Mouse (Mus musculus): ENCODE results near the gene Cnnm3. TPM values are rescaled to one million over a fixed set of nuclear protein-coding genes. Genes with fewer than 3 reads are reported as not detected.

The Cnnm3 gene
- polyA plus RNA-seq, 1 experiment from 2014 or later, result 5.4 TPM

- Histone ChIP-seq H3K36me3 (ENCODE audit: insufficient read depth) (no peaks in the 10 kb centered on the region), H3K27ac (ENCODE audit: low read depth) (no peak overlapping the region), H3K4me3 (ENCODE audit: low read depth, low read length) (no peak overlapping the region), H3K27me3 (ENCODE audit: insufficient read depth, low read length) (no peaks in the 10 kb centered on the region), H3K9ac (no peak overlapping the region), H3K4me2 (no peak overlapping the region), H3K4me1 (ENCODE audit: insufficient read depth) (no peaks in the 10 kb centered on the region), H3K9me3 (ENCODE audit: low read depth, low read length) (no peaks in the 10 kb centered on the region)
- no peak for DNase-seq
- ATAC-seq (ENCODE audit: insufficient read depth), result no peak
- WGBS, result 69% methylated on average over 4 of the region's 4 CpGs
- TF ChIP-seq CTCF (IDR thresholded peaks at IDR 0.05; ENCODE audit: low read depth), result no peak
These were observed 27.8 kb upstream of the Cnnm3 start for GRCm38 (mm10) chr1:36483825-36484224.

- Histone ChIP-seq H3K4me2 (no peak overlapping the region), H3K9ac (no peak overlapping the region), H3K27ac (ENCODE audit: low read depth) (no peak overlapping the region), H3K27me3 (ENCODE audit: insufficient read depth, low read length) (no peaks in the 10 kb centered on the region), H3K36me3 (ENCODE audit: insufficient read depth) (no peaks in the 10 kb centered on the region), H3K4me1 (ENCODE audit: insufficient read depth) (no peaks in the 10 kb centered on the region), H3K9me3 (ENCODE audit: low read depth, low read length) (no peaks in the 10 kb centered on the region), H3K4me3 (ENCODE audit: low read depth, low read length) (no peak overlapping the region)
- DNase-seq (no peak), ATAC-seq (ENCODE audit: insufficient read depth) (no peak)
- 60% methylated on average over 7 of the region's 7 CpGs for WGBS
- no peak for TF ChIP-seq CTCF (IDR thresholded peaks at IDR 0.05; ENCODE audit: low read depth)
These were observed 26.6 kb upstream of the Cnnm3 start for GRCm38 (mm10) chr1:36485080-36485479.

- TF ChIP-seq CTCF (IDR thresholded peaks at IDR 0.05; ENCODE audit: low read depth), result no peak
- DNase-seq (no peak), ATAC-seq (ENCODE audit: insufficient read depth) (no peak)
- Histone ChIP-seq H3K9me3 (ENCODE audit: low read depth, low read length) (no peaks in the 10 kb centered on the region), H3K4me2 (no peak overlapping the region), H3K27ac (ENCODE audit: low read depth) (no peak overlapping the region), H3K36me3 (ENCODE audit: insufficient read depth) (no peaks in the 10 kb centered on the region), H3K27me3 (ENCODE audit: insufficient read depth, low read length) (no peaks in the 10 kb centered on the region), H3K4me1 (ENCODE audit: insufficient read depth) (no peaks in the 10 kb centered on the region), H3K9ac (no peak overlapping the region), H3K4me3 (ENCODE audit: low read depth, low read length) (no peak overlapping the region)
- 83% methylated on average over 9 of the region's 9 CpGs for WGBS
These were observed 24.6 kb upstream of the Cnnm3 start for GRCm38 (mm10) chr1:36487111-36487510.

GRCm38 (mm10) chr1:36489661-36490060 lies 22.0 kb upstream of the Cnnm3 start:
- H3K4me3 ChIP-seq (ENCODE audit: low read depth, low read length), result no peak overlapping the region
- TF ChIP-seq CTCF (IDR thresholded peaks at IDR 0.05; ENCODE audit: low read depth), result no peak
- H3K27me3 ChIP-seq (ENCODE audit: insufficient read depth, low read length), result no peaks in the 10 kb centered on the region
- no peak overlapping the region for H3K9ac ChIP-seq
- H3K4me2 ChIP-seq, result no peak overlapping the region
- no peak for ATAC-seq (ENCODE audit: insufficient read depth)
- DNase-seq, result no peak
- no peak overlapping the region for H3K27ac ChIP-seq (ENCODE audit: low read depth)
- H3K4me1 ChIP-seq (ENCODE audit: insufficient read depth), result no peaks in the 10 kb centered on the region
- no peaks in the 10 kb centered on the region for H3K9me3 ChIP-seq (ENCODE audit: low read depth, low read length)
- 76% methylated on average over 6 of the region's 6 CpGs for WGBS
- no peaks in the 10 kb centered on the region for H3K36me3 ChIP-seq (ENCODE audit: insufficient read depth)

GRCm38 (mm10) chr1:36492416-36493139 lies 19.1 kb upstream of the Cnnm3 start:
- TF ChIP-seq CTCF (IDR thresholded peaks at IDR 0.05; ENCODE audit: low read depth), result peak; percentile 75
- no peak overlapping the region for H3K9ac ChIP-seq
- DNase-seq (peak; percentile 73), ATAC-seq (ENCODE audit: insufficient read depth) (peak; percentile 87; the same call in 1 of the 2 replicates)
- H3K27ac ChIP-seq (ENCODE audit: low read depth), result no peak overlapping the region
- H3K36me3 ChIP-seq (ENCODE audit: insufficient read depth), result no peaks in the 10 kb centered on the region
- WGBS, result 38% methylated on average over 9 of the region's 9 CpGs
- no peaks in the 10 kb centered on the region for H3K27me3 ChIP-seq (ENCODE audit: insufficient read depth, low read length)
- H3K4me1 ChIP-seq (ENCODE audit: insufficient read depth), result no peaks in the 10 kb centered on the region
- H3K4me2 ChIP-seq, result no peak overlapping the region
- H3K4me3 ChIP-seq (ENCODE audit: low read depth, low read length), result no peak overlapping the region
- H3K9me3 ChIP-seq (ENCODE audit: low read depth, low read length), result no peaks in the 10 kb centered on the region

GRCm38 (mm10) chr1:36493299-36493698 lies 18.4 kb upstream of the Cnnm3 start:
- WGBS, result 63% methylated on average over 6 of the region's 6 CpGs

GRCm38 (mm10) chr1:36496719-36497118 lies 14.9 kb upstream of the Cnnm3 start:
- peak; percentile 46 for DNase-seq
- no peak for ATAC-seq (ENCODE audit: insufficient read depth)
- H3K27ac ChIP-seq (ENCODE audit: low read depth), result no peak overlapping the region
- 46% methylated on average over 2 of the region's 2 CpGs for WGBS
- no peak overlapping the region for H3K4me3 ChIP-seq (ENCODE audit: low read depth, low read length)
- peaks cover 11% of the 10 kb centered on the region; the same call in 1 of the 2 replicates for H3K36me3 ChIP-seq (ENCODE audit: insufficient read depth)
- peak; percentile 52 for TF ChIP-seq CTCF (IDR thresholded peaks at IDR 0.05; ENCODE audit: low read depth)
- H3K4me2 ChIP-seq, result no peak overlapping the region
- no peaks in the 10 kb centered on the region for H3K4me1 ChIP-seq (ENCODE audit: insufficient read depth)
- no peaks in the 10 kb centered on the region for H3K27me3 ChIP-seq (ENCODE audit: insufficient read depth, low read length)
- H3K9me3 ChIP-seq (ENCODE audit: low read depth, low read length), result no peaks in the 10 kb centered on the region
- H3K9ac ChIP-seq, result no peak overlapping the region

More at GRCm38 (mm10) chr1:36493299-36493698, 18.4 kb upstream of the Cnnm3 start:
- Histone ChIP-seq H3K9me3 (ENCODE audit: low read depth, low read length) (no peaks in the 10 kb centered on the region), H3K27ac (ENCODE audit: low read depth) (no peak overlapping the region), H3K36me3 (ENCODE audit: insufficient read depth) (0 out of 2 replicates have a peak, but pooled peaks cover under 1% of the 10 kb centered on the region), H3K9ac (no peak overlapping the region), H3K4me1 (ENCODE audit: insufficient read depth) (no peaks in the 10 kb centered on the region), H3K27me3 (ENCODE audit: insufficient read depth, low read length) (no peaks in the 10 kb centered on the region), H3K4me3 (ENCODE audit: low read depth, low read length) (no peak overlapping the region), H3K4me2 (no peak overlapping the region)
- no peak for DNase-seq
- ATAC-seq (ENCODE audit: insufficient read depth), result no peak
- no peak for TF ChIP-seq CTCF (IDR thresholded peaks at IDR 0.05; ENCODE audit: low read depth)

Measured in lung, embryonic 14.5 days (tissue).